Comparison of ENCODE assay signal across 30 mouse cellular contexts in the genomic region with DNA sequence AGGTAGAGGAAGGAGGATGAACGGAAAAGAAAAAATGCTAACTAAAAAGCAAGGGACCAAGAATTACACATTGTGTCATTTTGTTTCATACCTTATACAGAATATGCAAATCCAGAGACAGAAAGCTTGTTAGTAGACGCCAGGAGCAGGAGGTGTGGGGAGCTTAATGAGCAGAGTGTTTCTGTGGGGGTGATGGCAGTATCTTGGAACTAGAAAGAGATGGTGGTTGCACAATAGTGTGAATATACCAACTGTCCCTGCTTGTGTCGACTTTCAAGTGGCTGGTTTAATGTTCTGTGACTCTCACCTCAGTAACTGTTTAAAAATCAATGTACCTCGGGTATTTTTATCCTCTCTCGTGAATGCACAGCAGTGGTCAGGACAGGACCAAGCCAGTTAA. TPM values are rescaled to one million over a fixed set of nuclear protein-coding genes. Genes with fewer than 3 reads are reported as not detected.
DNase-seq lines count a peak whose midpoint lies in the region; TF ChIP-seq lines count a peak whose summit lies in the region.
"Had no signal": no experiment of that assay in that cellular context is flagged by ENCODE, and none has a peak within 500 bp of the region (broad histone marks: within the 10 kb centered on the region; RNA-seq: fewer than 3 reads in every experiment).

No protein-coding gene starts in this region.

- no peak for TF ChIP-seq POLR2A in brain, embryonic 14.5 days (IDR thresholded peaks at IDR 0.05; ENCODE audit: borderline replicate concordance, extremely low read depth, insufficient read depth, insufficient read length, poor library complexity, severe bottlenecking)

- DNase-seq in frontal cortex, postnatal 36 days (ENCODE audit: low spot score in 2 of 2), result peak; percentile 26 to 62
- DNase-seq in frontal cortex, postnatal 14 days (ENCODE audit: low spot score in 2 of 2), result no peak
- DNase-seq in left cerebral cortex, postnatal 14 days (ENCODE audit: low spot score in 2 of 2), result peak; percentile 47 to 81
- no peak for DNase-seq in left cerebral cortex, adult 2 months (ENCODE audit: extremely low spot score in 1 of 2, low spot score in 2 of 2)
- DNase-seq in brain, embryonic 14.5 days (ENCODE audit: low read depth), result peak; percentile 3
- peak; percentile 85 for DNase-seq in layer of hippocampus, adult 9-11 months
- DNase-seq in adrenal gland, adult (ENCODE audit: inconsistent age in 2 of 2, low spot score in 1 of 2), result no peak
- DNase-seq: adrenal gland, adult 2 months; cerebellum, adult 18-20 months; cerebellum, postnatal 36 days; heart, postnatal 10 days; kidney, adult 9 months; kidney, postnatal 14 days; liver, embryonic 13.5 days; lung, adult 2 months; lung, postnatal 14 days; thymus, postnatal 25 days had no signal

- H3K27ac ChIP-seq in left cerebral cortex, adult 2 months, result no peak overlapping the region
- H3K27ac ChIP-seq: forebrain, embryonic 13.5 days; hindbrain, embryonic 10.5 days; liver, embryonic 13.5 days had no signal

- TF ChIP-seq CTCF in left cerebral cortex, adult 2 months (IDR thresholded peaks at IDR 0.05), result no peak
- no peak for TF ChIP-seq CTCF in brain, embryonic 14.5 days (IDR thresholded peaks at IDR 0.05; ENCODE audit: borderline replicate concordance, extremely low read depth, insufficient read depth, insufficient read length)

- intact Hi-C loops in left cerebral cortex, postnatal 14 days (cut with DNase I), result no loop called here
- intact Hi-C loops in left cerebral cortex, adult 2 months (cut with DNase I), result no loop called here

- no peak overlapping the region for H3K4me3 ChIP-seq in left cerebral cortex, adult 2 months
- H3K4me3 ChIP-seq: forebrain, embryonic 13.5 days; heart, embryonic 12.5 days; hindbrain, embryonic 10.5 days; liver, embryonic 13.5 days had no signal

RNA-seq across cellular contexts. Expression of gene Tarm1, which starts 25.7 kb away (rescaled TPM):
- total RNA-seq in left cerebral cortex, postnatal 14 days (2021), result not detected
- under 1 TPM in 1 of 2 experiments, not detected in 1; 0.28 TPM for total RNA-seq in left cerebral cortex, adult 2 months (2021)
- polyA plus RNA-seq in brain, embryonic 14.5 days (2012; rRNA removed), result 0.10 TPM in 1 of 2 replicates, not detected in the other
- total RNA-seq: gastrocnemius, adult 8-10 months; heart, postnatal 10 days; layer of hippocampus, postnatal 36 days; midbrain, postnatal 0 days had no signal
- polyA plus RNA-seq: forebrain, embryonic 13.5 days; heart, embryonic 12.5 days; hindbrain, embryonic 10.5 days; hindbrain, embryonic 16.5 days; intestine, embryonic 16.5 days; midbrain, embryonic 11.5 days; midbrain, postnatal 0 days; neural tube, embryonic 14.5 days; stomach, embryonic 14.5 days had no signal

RNA-seq across cellular contexts. Expression of gene Cacng6, which starts 52.7 kb away (rescaled TPM):
- 1 to 10 TPM; 2.0 to 2.7 TPM for total RNA-seq in left cerebral cortex, postnatal 14 days (2021)
- 1 to 10 TPM; 1.2 TPM for total RNA-seq in left cerebral cortex, adult 2 months (2021)
- 0.16 and 0.18 TPM in 2 replicates for polyA plus RNA-seq in brain, embryonic 14.5 days (2012; rRNA removed)
- total RNA-seq: megakaryocyte progenitor cell, adult 5-6 weeks; midbrain, postnatal 0 days had no signal
- polyA plus RNA-seq: adrenal gland, adult 2 months; forebrain, embryonic 13.5 days; gonadal fat pad, adult 2 months; hindbrain, embryonic 10.5 days; hindbrain, embryonic 16.5 days; midbrain, embryonic 11.5 days had no signal

Comparison
In these comparisons a context has a peak if more than half of its experiments do, and no peak if none do; other contexts are left out.
1. DNase-seq: peak in frontal cortex, postnatal 36 days (2 of 2), left cerebral cortex, postnatal 14 days (2 of 2), brain, embryonic 14.5 days (single experiment) and layer of hippocampus, adult 9-11 months (single experiment); none in frontal cortex, postnatal 14 days (0 of 2), left cerebral cortex, adult 2 months (0 of 2) and adrenal gland, adult (0 of 2).